18 mouse cellular contexts compared by ENCODE assay signal in the genomic region with DNA sequence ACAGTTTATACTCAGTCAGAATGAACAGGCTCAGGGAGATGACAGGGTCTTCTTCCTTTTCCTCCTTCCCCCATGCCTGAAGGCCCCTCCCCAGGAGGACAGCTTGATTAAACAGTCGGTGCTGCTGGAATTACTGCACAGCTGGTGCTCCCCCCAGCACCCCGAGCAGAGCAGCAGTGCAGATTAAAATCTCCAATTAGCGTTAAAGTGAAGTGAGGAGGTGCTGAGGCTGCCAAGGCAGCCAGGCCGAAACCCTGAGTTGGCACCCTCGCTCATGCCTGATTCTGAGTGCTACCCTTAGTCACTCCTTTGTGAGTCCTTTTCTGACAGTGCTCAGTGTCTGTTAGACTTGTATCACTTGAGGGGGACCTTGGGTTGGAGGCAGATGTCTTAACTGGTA.
A peak's percentile ranks its signal among the peaks of the same experiment; 100 is the strongest.
DNase-seq lines count a peak whose midpoint lies in the region; ATAC-seq lines count a peak whose summit lies in the region.
"Had no signal": no experiment of that assay in that cellular context is flagged by ENCODE, and none has a peak within 500 bp of the region (broad histone marks: within the 10 kb centered on the region; RNA-seq: fewer than 3 reads in every experiment).

No protein-coding gene starts in this region.

- no peak for ATAC-seq in forebrain, embryonic 11.5 days (replicated peaks; ENCODE audit: low FRiP score)
- ATAC-seq in midbrain, embryonic 13.5 days, result 0 out of 2 replicates have a peak, but pooled peaks have one; percentile 30
- ATAC-seq in midbrain, embryonic 11.5 days (ENCODE audit: low FRiP score), result no peak
- peak; percentile 50 for ATAC-seq in forebrain, embryonic 13.5 days
- peak; percentile 56 for ATAC-seq in hindbrain, embryonic 16.5 days
- ATAC-seq in megakaryocyte progenitor cell, adult 5-6 weeks (replicated peaks; ENCODE audit: poor library complexity), result no peak

- no peaks in the 10 kb centered on the region; the same call in 1 of the 2 replicates for H3K36me3 ChIP-seq in forebrain, embryonic 11.5 days (ENCODE audit: control insufficient read depth, insufficient read depth, low read length)
- peaks cover 70% of the 10 kb centered on the region for H3K36me3 ChIP-seq in forebrain, embryonic 10.5 days (replicated peaks)
- H3K36me3 ChIP-seq in midbrain, embryonic 13.5 days, result peaks cover 63% of the 10 kb centered on the region
- peaks cover 3% of the 10 kb centered on the region; the same call in 1 of the 2 replicates for H3K36me3 ChIP-seq in midbrain, embryonic 11.5 days (ENCODE audit: control insufficient read depth, insufficient read depth, low read length)
- peaks cover 34% of the 10 kb centered on the region for H3K36me3 ChIP-seq in forebrain, embryonic 13.5 days (ENCODE audit: poor library complexity, severe bottlenecking)
- peaks cover 10% of the 10 kb centered on the region; the same call in 1 of the 2 replicates for H3K36me3 ChIP-seq in hindbrain, embryonic 16.5 days (ENCODE audit: control insufficient read depth, insufficient read depth, low read length)

- H3K4me1 ChIP-seq in forebrain, embryonic 11.5 days (replicated peaks; ENCODE audit: control insufficient read depth, insufficient read depth, low read length), result no peaks in the 10 kb centered on the region
- no peaks in the 10 kb centered on the region for H3K4me1 ChIP-seq in forebrain, embryonic 10.5 days
- peaks cover 16% of the 10 kb centered on the region for H3K4me1 ChIP-seq in midbrain, embryonic 13.5 days (replicated peaks)
- H3K4me1 ChIP-seq in midbrain, embryonic 11.5 days (ENCODE audit: control insufficient read depth, insufficient read depth, low read length), result no peaks in the 10 kb centered on the region
- H3K4me1 ChIP-seq in forebrain, embryonic 13.5 days, result peaks cover 43% of the 10 kb centered on the region
- peaks cover 10% of the 10 kb centered on the region; the same call in 1 of the 2 replicates for H3K4me1 ChIP-seq in hindbrain, embryonic 16.5 days (ENCODE audit: control insufficient read depth, insufficient read depth, low read depth, low read length)

- peak; percentile 45 for DNase-seq in forebrain, embryonic 11.5 days (ENCODE audit: low spot score)
- DNase-seq in forebrain, embryonic 10.5 days (ENCODE audit: extremely low spot score, low spot score), result no peak
- no peak for DNase-seq in midbrain, embryonic 11.5 days (ENCODE audit: low spot score, missing footprints)
- no peak for DNase-seq in right cerebral cortex, postnatal 4 days
- DNase-seq: adrenal gland, postnatal 36 days; cerebellum, adult 9-11 months; gastrocnemius, postnatal 14 days; heart, adult 2 months; kidney, adult 11 months; liver; lung, postnatal 10 days; thymus, postnatal 14 days had no signal

- H3K27me3 ChIP-seq in forebrain, embryonic 11.5 days (ENCODE audit: control insufficient read depth, insufficient read depth, low read length), result no peaks in the 10 kb centered on the region
- H3K27me3 ChIP-seq in forebrain, embryonic 10.5 days (ENCODE audit: poor library complexity, severe bottlenecking), result no peaks in the 10 kb centered on the region
- no peaks in the 10 kb centered on the region for H3K27me3 ChIP-seq in midbrain, embryonic 13.5 days
- no peaks in the 10 kb centered on the region for H3K27me3 ChIP-seq in midbrain, embryonic 11.5 days (ENCODE audit: control insufficient read depth, insufficient read depth, low read length)
- H3K27me3 ChIP-seq in forebrain, embryonic 13.5 days, result no peaks in the 10 kb centered on the region
- H3K27me3 ChIP-seq in hindbrain, embryonic 16.5 days (replicated peaks; ENCODE audit: control insufficient read depth, insufficient read depth, low read length), result no peaks in the 10 kb centered on the region
- H3K27me3 ChIP-seq: embryonic facial prominence, embryonic 13.5 days had no signal

- no peak overlapping the region for H3K9ac ChIP-seq in forebrain, embryonic 11.5 days (ENCODE audit: low read length)
- no peak overlapping the region; the same call in 1 of the 2 replicates for H3K9ac ChIP-seq in midbrain, embryonic 13.5 days (replicated peaks)
- H3K9ac ChIP-seq in midbrain, embryonic 11.5 days (ENCODE audit: low read length), result no peak overlapping the region
- no peak overlapping the region for H3K9ac ChIP-seq in forebrain, embryonic 13.5 days
- H3K9ac ChIP-seq in hindbrain, embryonic 16.5 days (ENCODE audit: low read depth, low read length), result no peak overlapping the region; the same call in 1 of the 2 replicates
- H3K9ac ChIP-seq: embryonic facial prominence, embryonic 13.5 days had no signal

- no peaks in the 10 kb centered on the region for H3K9me3 ChIP-seq in forebrain, embryonic 11.5 days (ENCODE audit: control insufficient read depth, low read length)
- H3K9me3 ChIP-seq in forebrain, embryonic 10.5 days, result no peaks in the 10 kb centered on the region
- H3K9me3 ChIP-seq in midbrain, embryonic 13.5 days, result no peaks in the 10 kb centered on the region
- no peaks in the 10 kb centered on the region for H3K9me3 ChIP-seq in midbrain, embryonic 11.5 days (ENCODE audit: control insufficient read depth, low read length)
- no peaks in the 10 kb centered on the region for H3K9me3 ChIP-seq in forebrain, embryonic 13.5 days (replicated peaks)
- no peaks in the 10 kb centered on the region for H3K9me3 ChIP-seq in hindbrain, embryonic 16.5 days (ENCODE audit: control insufficient read depth, low read length)
- H3K9me3 ChIP-seq: embryonic facial prominence, embryonic 13.5 days; G1E had no signal

- 85% methylated on average over 5 of the region's 5 CpGs for WGBS in forebrain, embryonic 11.5 days
- whole genome bisulfite sequencing in forebrain, embryonic 10.5 days, result 80% methylated on average over 5 of the region's 5 CpGs
- 67% methylated on average over 5 of the region's 5 CpGs for WGBS in midbrain, embryonic 13.5 days
- WGBS in midbrain, embryonic 11.5 days, result 85% methylated on average over 5 of the region's 5 CpGs
- WGBS in forebrain, embryonic 13.5 days, result 43% methylated on average over 5 of the region's 5 CpGs
- 48% methylated on average over 5 of the region's 5 CpGs for WGBS in hindbrain, embryonic 16.5 days

- H3K27ac ChIP-seq in forebrain, embryonic 11.5 days (ENCODE audit: low read depth, low read length), result no peak overlapping the region
- H3K27ac ChIP-seq in forebrain, embryonic 10.5 days, result no peak overlapping the region
- 0 out of 2 replicates have a peak overlapping the region, but pooled peaks have one; percentile 25 for H3K27ac ChIP-seq in midbrain, embryonic 13.5 days
- no peak overlapping the region for H3K27ac ChIP-seq in midbrain, embryonic 11.5 days (ENCODE audit: low read depth, low read length)
- peak overlapping the region; percentile 87 for H3K27ac ChIP-seq in forebrain, embryonic 13.5 days
- H3K27ac ChIP-seq in hindbrain, embryonic 16.5 days (ENCODE audit: low read depth, low read length), result 0 out of 2 replicates have a peak overlapping the region, but pooled peaks have one; percentile 21
- H3K27ac ChIP-seq: embryonic facial prominence, embryonic 13.5 days; heart, adult 2 months had no signal

- H3K4me3 ChIP-seq in forebrain, embryonic 11.5 days (ENCODE audit: low read depth, low read length), result no peak overlapping the region
- H3K4me3 ChIP-seq in forebrain, embryonic 10.5 days, result no peak overlapping the region
- no peak overlapping the region for H3K4me3 ChIP-seq in midbrain, embryonic 13.5 days (replicated peaks)
- no peak overlapping the region for H3K4me3 ChIP-seq in midbrain, embryonic 11.5 days (ENCODE audit: low read depth, low read length)
- no peak overlapping the region for H3K4me3 ChIP-seq in forebrain, embryonic 13.5 days
- no peak overlapping the region for H3K4me3 ChIP-seq in hindbrain, embryonic 16.5 days (ENCODE audit: low read length)
- H3K4me3 ChIP-seq: embryonic facial prominence, embryonic 13.5 days; heart, adult 2 months had no signal

- H3K4me2 ChIP-seq in forebrain, embryonic 11.5 days (ENCODE audit: low read depth, low read length, severe bottlenecking), result no peak overlapping the region
- H3K4me2 ChIP-seq in midbrain, embryonic 13.5 days (replicated peaks), result no peak overlapping the region
- H3K4me2 ChIP-seq in midbrain, embryonic 11.5 days, result no peak overlapping the region
- peak overlapping the region; percentile 10 for H3K4me2 ChIP-seq in forebrain, embryonic 13.5 days
- no peak overlapping the region for H3K4me2 ChIP-seq in hindbrain, embryonic 16.5 days (ENCODE audit: low read length)
- H3K4me2 ChIP-seq: embryonic facial prominence, embryonic 13.5 days had no signal

Comparison
In these comparisons a context has a peak if more than half of its experiments do, and no peak if none do; other contexts are left out.
1. ATAC-seq: peak in midbrain, embryonic 13.5 days (single experiment), forebrain, embryonic 13.5 days (single experiment) and hindbrain, embryonic 16.5 days (single experiment); none in forebrain, embryonic 11.5 days (single experiment), midbrain, embryonic 11.5 days (single experiment) and megakaryocyte progenitor cell, adult 5-6 weeks (single experiment).
2. H3K27ac ChIP-seq: peak in midbrain, embryonic 13.5 days (single experiment), forebrain, embryonic 13.5 days (single experiment) and hindbrain, embryonic 16.5 days (single experiment); none in forebrain, embryonic 11.5 days (single experiment), forebrain, embryonic 10.5 days (single experiment) and midbrain, embryonic 11.5 days (single experiment).